16 mouse cellular contexts compared by ENCODE assay signal in genomic region chr10:62099749-62100403, GRCm38 (mm10). TPM values are rescaled to one million over a fixed set of nuclear protein-coding genes. Genes with fewer than 3 reads are reported as not detected.
DNase-seq lines count a peak whose midpoint lies in the region; ATAC-seq and TF ChIP-seq lines count a peak whose summit lies in the region.
"Had no signal": no experiment of that assay in that cellular context is flagged by ENCODE, and none has a peak within 500 bp of the region (broad histone marks: within the 10 kb centered on the region; RNA-seq: fewer than 3 reads in every experiment).

No protein-coding gene starts in this region.

- TF ChIP-seq CTCF in midbrain, postnatal 0 days (IDR thresholded peaks at IDR 0.05), result no peak

- peak overlapping the region; percentile 94 for H3K27ac ChIP-seq in forebrain, embryonic 13.5 days
- H3K27ac ChIP-seq in limb, embryonic 10.5 days, result peak overlapping the region; percentile 19
- H3K27ac ChIP-seq in midbrain, postnatal 0 days (ENCODE audit: low read depth, low read length), result peak overlapping the region; percentile 96
- H3K27ac ChIP-seq: liver, embryonic 12.5 days; macrophage had no signal

- no peaks in the 10 kb centered on the region for H3K36me3 ChIP-seq in forebrain, embryonic 13.5 days (ENCODE audit: poor library complexity, severe bottlenecking)
- H3K36me3 ChIP-seq in limb, embryonic 10.5 days, result no peaks in the 10 kb centered on the region
- H3K36me3 ChIP-seq in midbrain, postnatal 0 days (ENCODE audit: insufficient read depth, low read length), result no peaks in the 10 kb centered on the region
- H3K36me3 ChIP-seq: G1E; heart, embryonic 12.5 days; liver, embryonic 12.5 days had no signal

- H3K4me3 ChIP-seq in forebrain, embryonic 13.5 days, result no peak overlapping the region
- H3K4me3 ChIP-seq in limb, embryonic 10.5 days, result no peak overlapping the region
- no peak overlapping the region for H3K4me3 ChIP-seq in midbrain, postnatal 0 days (ENCODE audit: low read depth, low read length)
- H3K4me3 ChIP-seq: erythroblast, embryonic 14.5 days; heart, embryonic 12.5 days; liver, embryonic 12.5 days had no signal

- H3K9ac ChIP-seq in forebrain, embryonic 13.5 days, result no peak overlapping the region
- H3K9ac ChIP-seq in midbrain, postnatal 0 days (replicated peaks; ENCODE audit: low read length, poor library complexity, severe bottlenecking), result no peak overlapping the region
- H3K9ac ChIP-seq: heart, embryonic 12.5 days; liver, embryonic 12.5 days had no signal

- peaks cover 31% of the 10 kb centered on the region for H3K4me1 ChIP-seq in forebrain, embryonic 13.5 days
- H3K4me1 ChIP-seq in limb, embryonic 10.5 days, result peaks cover 23% of the 10 kb centered on the region
- peaks cover 26% of the 10 kb centered on the region for H3K4me1 ChIP-seq in midbrain, postnatal 0 days (ENCODE audit: insufficient read depth, low read length)
- H3K4me1 ChIP-seq: heart, embryonic 12.5 days; liver, embryonic 12.5 days had no signal

- H3K4me2 ChIP-seq in forebrain, embryonic 13.5 days, result 0 out of 2 replicates have a peak overlapping the region, but pooled peaks have one; percentile 6
- H3K4me2 ChIP-seq in midbrain, postnatal 0 days (ENCODE audit: low read depth, low read length, poor library complexity, severe bottlenecking), result no peak overlapping the region
- H3K4me2 ChIP-seq: heart, embryonic 12.5 days; liver, embryonic 12.5 days had no signal

- peak; percentile 29 to 48 for DNase-seq in cerebellum, postnatal 14 days
- peak; percentile 56 for DNase-seq in limb, embryonic 10.5 days (ENCODE audit: low spot score)
- DNase-seq in midbrain, postnatal 0 days (ENCODE audit: low spot score), result peak; percentile 79
- no peak for DNase-seq in kidney, postnatal 14 days
- no peak for DNase-seq in frontal cortex, postnatal 36 days (ENCODE audit: low spot score in 2 of 2)
- DNase-seq in urinary bladder, postnatal 10 days (ENCODE audit: low spot score), result no peak
- DNase-seq: layer of hippocampus, adult 9-11 months; thymus, postnatal 25 days had no signal

- H3K27me3 ChIP-seq in forebrain, embryonic 13.5 days, result no peaks in the 10 kb centered on the region; the same call in 1 of the 2 replicates
- peaks cover 33% of the 10 kb centered on the region for H3K27me3 ChIP-seq in limb, embryonic 10.5 days (ENCODE audit: low read depth, poor library complexity, severe bottlenecking)
- H3K27me3 ChIP-seq in midbrain, postnatal 0 days (ENCODE audit: insufficient read depth, low read length), result no peaks in the 10 kb centered on the region

- no peak for ATAC-seq in cerebellum, adult (ENCODE audit: insufficient number of reproducible peaks, low FRiP score, low TSS enrichment)
- peak; percentile 66 for ATAC-seq in forebrain, embryonic 13.5 days
- ATAC-seq in midbrain, postnatal 0 days (ENCODE audit: low FRiP score), result peak; percentile 48
- ATAC-seq: intestine, postnatal 0 days; liver, embryonic 12.5 days had no signal

- 54% methylated on average over 10 of the region's 10 CpGs for WGBS in forebrain, embryonic 13.5 days
- 52% methylated on average over 10 of the region's 10 CpGs for WGBS in limb, embryonic 10.5 days
- WGBS in midbrain, postnatal 0 days, result 26% methylated on average over 10 of the region's 10 CpGs

- H3K9me3 ChIP-seq in forebrain, embryonic 13.5 days (replicated peaks), result no peaks in the 10 kb centered on the region
- H3K9me3 ChIP-seq in limb, embryonic 10.5 days (replicated peaks), result no peaks in the 10 kb centered on the region
- no peaks in the 10 kb centered on the region for H3K9me3 ChIP-seq in midbrain, postnatal 0 days (ENCODE audit: low read length)
- H3K9me3 ChIP-seq: G1E; heart, embryonic 12.5 days; liver, embryonic 12.5 days had no signal

RNA-seq across cellular contexts. Expression of gene Neurog3, which starts 33.0 kb away (rescaled TPM):
- polyA plus RNA-seq in forebrain, embryonic 13.5 days (2015; fragmentation: Nextera tagmentation; extraction: Ambion mirVana), result 0.15 and 0.41 TPM in 2 replicates
- polyA plus RNA-seq in limb, embryonic 10.5 days (2016; fragmentation: Nextera tagmentation; extraction: Ambion mirVana), result not detected in 2 replicates
- not detected in 2 replicates for total RNA-seq in midbrain, postnatal 0 days (2014; rRNA removed)
- polyA plus RNA-seq in midbrain, postnatal 0 days (2015; fragmentation: Nextera tagmentation; extraction: Ambion mirVana), result not detected in 2 replicates
- total RNA-seq: G1E had no signal
- polyA plus RNA-seq: erythroblast, embryonic 14.5 days; G1E; heart, embryonic 12.5 days; liver, embryonic 12.5 days; macrophage had no signal

RNA-seq across cellular contexts. Expression of gene Fam241b, which starts 43.8 kb away (rescaled TPM):
- polyA plus RNA-seq in forebrain, embryonic 13.5 days (2015; fragmentation: Nextera tagmentation; extraction: Ambion mirVana), result 92.5 and 96.1 TPM in 2 replicates
- 9.0 and 12.6 TPM in 2 replicates for polyA plus RNA-seq in limb, embryonic 10.5 days (2016; fragmentation: Nextera tagmentation; extraction: Ambion mirVana)
- 101 and 114 TPM in 2 replicates for total RNA-seq in midbrain, postnatal 0 days (2014; rRNA removed)
- polyA plus RNA-seq in midbrain, postnatal 0 days (2015; fragmentation: Nextera tagmentation; extraction: Ambion mirVana), result 208 and 217 TPM in 2 replicates
- polyA plus RNA-seq: macrophage had no signal

Comparison
In these comparisons a context has a peak if more than half of its experiments do, and no peak if none do; other contexts are left out.
1. DNase-seq: peak in cerebellum, postnatal 14 days (2 of 2), limb, embryonic 10.5 days (single experiment) and midbrain, postnatal 0 days (single experiment); none in kidney, postnatal 14 days (single experiment), frontal cortex, postnatal 36 days (0 of 2) and urinary bladder, postnatal 10 days (single experiment).
2. H3K27ac ChIP-seq: peak in every context shown above with its lines; median percentile 96 in midbrain, postnatal 0 days; 94 in forebrain, embryonic 13.5 days; 19 in limb, embryonic 10.5 days.